Mouse (Mus musculus) T-helper 2 cell (primary cell): ENCODE results near the gene Tmem273.

Experiments
- in situ Hi-C: fragments of 300-600 bp; cut with MboI, MseI; formaldehyde crosslinking; loops from one replicate; pipeline ENCODE4 v1.15.1; 2025; ENCODE audit warnings: high pct_unique_total_duplicates

Gene Tmem273

GRCm38 (mm10) chr14:32810111-32810510 is 24.3 kb downstream of the Tmem273 start:
- in situ Hi-C loops = no loop called here

- in situ Hi-C loops = no loop called here
These were observed 26.7 kb downstream of the Tmem273 start for GRCm38 (mm10) chr14:32812429-32812828.

DNA sequence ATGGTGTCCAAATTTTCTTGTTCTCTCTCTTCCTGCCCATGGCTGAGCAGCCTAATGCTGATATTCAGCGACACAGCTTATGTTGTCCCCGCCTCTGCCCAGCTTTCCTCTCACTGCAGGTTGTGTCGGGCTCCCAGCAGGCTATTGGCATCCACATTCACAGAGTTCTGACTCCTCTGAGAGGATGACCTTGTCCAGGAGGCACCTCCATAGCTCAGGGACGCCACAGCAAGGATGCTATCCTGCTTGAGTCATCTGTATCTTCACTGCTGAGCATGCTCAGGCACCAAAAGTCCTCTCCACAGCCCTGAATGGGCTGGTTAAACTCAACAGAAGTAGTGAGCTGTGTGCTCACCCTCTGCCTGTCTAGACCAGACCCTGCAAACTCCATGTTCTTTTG is 29.2 kb downstream of the Tmem273 start:
- in situ Hi-C loops = no loop called here

GRCm38 (mm10) chr14:32816533-32816932 is 30.8 kb downstream of the Tmem273 start:
- in situ Hi-C loops = no loop called here

DNA sequence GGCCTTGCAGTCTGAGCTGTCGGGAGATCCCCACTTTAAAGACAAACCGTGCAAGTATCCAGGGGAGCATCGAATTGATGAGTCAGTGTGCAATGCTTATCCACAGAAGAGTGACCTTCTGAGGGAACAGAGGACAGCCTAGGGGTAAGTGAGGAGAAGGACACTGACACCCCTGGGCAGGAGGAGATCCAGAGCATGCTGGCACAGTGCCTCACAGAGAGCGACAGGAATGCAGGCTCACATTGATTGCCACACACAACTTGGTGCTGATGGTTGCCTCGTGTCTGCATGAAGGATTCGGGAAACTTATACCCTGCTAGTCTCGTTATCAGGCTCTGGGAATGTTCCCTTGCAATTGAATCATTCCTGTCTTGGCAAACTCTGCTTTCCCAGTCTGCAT is 31.5 kb downstream of the Tmem273 start:
- in situ Hi-C loops = no loop called here

DNA sequence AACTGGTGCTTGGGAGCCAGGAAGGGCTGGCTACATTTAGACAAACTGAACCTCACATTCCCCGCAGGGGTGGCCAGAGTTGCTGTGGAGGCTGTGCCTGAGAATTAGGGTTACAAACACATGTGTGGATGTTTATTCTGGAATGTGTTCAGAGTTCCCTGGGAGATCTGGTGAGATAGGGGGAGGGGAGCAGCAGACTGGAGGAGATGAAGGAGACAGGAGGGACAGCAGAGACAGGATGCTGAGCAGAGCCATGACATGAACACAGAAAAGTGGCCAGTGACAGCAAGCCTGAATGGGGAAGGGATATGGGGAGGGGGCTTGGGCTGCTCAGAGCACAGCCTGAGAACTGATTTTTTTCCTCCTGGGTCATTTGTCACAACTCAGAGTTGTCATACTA is 33.5 kb downstream of the Tmem273 start:
- in situ Hi-C loops = no loop called here

GRCm38 (mm10) chr14:32822812-32823211 is 37.0 kb downstream of the Tmem273 start:
- in situ Hi-C loops = no loop called here

GRCm38 (mm10) chr14:32823861-32824260 is 38.1 kb downstream of the Tmem273 start:
- in situ Hi-C loops = no loop called here

DNA sequence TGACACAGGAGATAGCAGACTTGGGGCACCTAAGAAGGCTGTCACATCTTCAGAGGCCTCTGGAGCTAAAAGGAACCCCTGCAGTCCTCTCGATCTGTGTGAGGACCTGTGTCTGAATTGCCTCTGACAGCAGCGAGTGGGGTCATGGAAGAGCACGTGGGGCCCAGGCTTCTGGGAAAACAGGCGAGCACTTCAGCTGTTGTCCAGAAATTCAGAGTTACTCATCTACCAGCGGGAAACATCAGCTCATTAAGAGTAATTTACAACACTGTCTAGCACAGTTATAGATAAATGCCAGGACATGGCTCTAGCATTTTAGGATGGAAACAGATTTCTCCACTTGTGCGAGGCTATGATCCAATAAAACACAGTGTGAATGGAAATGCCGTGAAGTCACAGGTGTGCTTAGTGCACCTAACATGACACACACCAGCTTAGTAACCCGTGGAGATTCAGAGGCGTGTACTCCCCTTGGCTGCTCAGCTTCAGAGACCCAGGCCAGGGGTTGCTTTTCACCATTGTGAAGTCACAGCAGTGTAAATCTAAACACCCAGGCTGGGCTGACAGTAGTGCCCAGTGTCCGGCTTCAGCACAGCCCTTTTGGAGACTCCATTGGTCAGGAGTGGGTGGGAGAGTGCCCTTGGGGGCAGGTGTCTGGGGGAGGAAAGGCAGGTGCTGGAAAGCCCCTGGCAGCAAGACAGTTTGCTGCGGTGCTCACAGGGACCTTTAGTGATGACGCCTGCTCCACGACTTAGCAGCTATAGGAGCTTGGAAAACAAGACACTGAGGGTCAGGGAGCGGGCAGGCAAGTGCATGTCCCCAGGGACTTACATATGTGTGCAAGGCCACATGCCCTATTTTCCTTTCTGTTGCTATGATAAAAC is 38.7 kb downstream of the Tmem273 start:
- in situ Hi-C loops = no loop called here

- in situ Hi-C loops = no loop called here
These were observed 39.8 kb downstream of the Tmem273 start for GRCm38 (mm10) chr14:32825426-32826032.

GRCm38 (mm10) chr14:32827165-32827564 is 41.4 kb downstream of the Tmem273 start:
- in situ Hi-C loops = no loop called here

- in situ Hi-C loops = no loop called here
These were observed 42.4 kb downstream of the Tmem273 start for GRCm38 (mm10) chr14:32827994-32828650.

DNA sequence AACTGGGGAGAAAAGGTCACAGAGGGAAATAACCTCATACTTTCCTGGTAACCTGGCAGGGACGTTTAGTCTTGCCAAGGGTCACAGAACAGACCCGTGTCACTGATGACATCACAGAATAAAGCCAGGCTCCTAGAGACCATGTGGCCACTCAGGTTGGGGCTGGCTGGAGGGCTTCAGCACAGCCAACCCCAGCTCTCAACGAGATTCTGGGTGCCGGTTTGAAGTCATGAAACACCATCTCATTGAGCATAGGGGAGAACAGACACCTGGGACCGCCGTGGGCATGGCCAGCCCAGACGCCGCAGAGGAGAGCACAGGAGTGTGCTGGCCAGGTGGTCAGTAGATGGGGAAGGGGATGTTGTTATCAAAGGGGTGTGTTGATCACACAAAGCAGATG is 48.1 kb downstream of the Tmem273 start, which contains the start of gene Fam170b:
Gene Fam170b (plus strand): TSS at position 116 of the 400 bp plus-strand sequence.
- in situ Hi-C loops = no loop called here

DNA sequence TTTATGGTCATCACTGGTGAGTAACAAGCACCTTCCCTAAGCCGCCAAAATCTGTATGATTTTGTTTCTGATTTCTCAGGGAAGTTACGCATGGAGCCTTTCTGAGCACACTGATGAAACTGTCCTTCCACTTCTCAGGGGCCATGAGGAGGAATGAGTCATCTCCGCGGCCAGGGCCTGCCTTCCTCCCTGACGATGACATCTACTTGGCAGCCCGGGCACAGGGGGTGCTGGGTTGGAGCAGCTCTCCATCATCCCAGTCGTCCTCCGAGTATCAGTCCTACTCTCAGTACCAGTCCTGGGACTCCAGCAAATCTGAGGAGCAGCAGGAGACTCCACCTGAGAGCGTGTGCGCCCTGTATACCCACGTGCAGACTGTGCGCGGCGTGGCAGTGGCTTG is 49.4 kb downstream of the Tmem273 start:
- in situ Hi-C loops = no loop called here

GRCm38 (mm10) chr14:32835596-32835995 is 49.8 kb downstream of the Tmem273 start:
- in situ Hi-C loops = no loop called here

DNA sequence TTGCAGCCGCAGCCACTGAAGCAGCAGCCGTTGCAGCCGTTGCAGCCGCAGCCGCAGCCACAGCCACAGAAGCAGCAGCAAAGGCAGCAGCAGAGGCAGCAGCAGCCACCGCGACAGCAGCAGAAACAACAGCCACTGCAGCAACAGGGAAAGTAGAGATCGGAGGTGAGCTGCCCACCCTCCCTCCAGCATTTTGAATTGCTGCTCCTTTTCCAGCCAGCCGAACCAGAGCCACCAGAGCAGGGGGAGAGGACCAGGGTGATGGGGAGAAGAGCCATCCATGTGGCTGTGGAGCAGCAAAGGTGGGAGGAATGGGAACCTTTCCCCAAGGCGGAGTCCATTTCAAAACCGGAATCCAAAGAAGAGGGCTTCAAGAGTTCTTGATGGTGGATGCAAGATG is 50.4 kb downstream of the Tmem273 start:
- in situ Hi-C loops = no loop called here

- in situ Hi-C loops = no loop called here
These were observed 56.3 kb downstream of the Tmem273 start for GRCm38 (mm10) chr14:32842052-32842451.

GRCm38 (mm10) chr14:32854059-32854458 is 68.3 kb downstream of the Tmem273 start:
- in situ Hi-C loops = no loop called here

DNA sequence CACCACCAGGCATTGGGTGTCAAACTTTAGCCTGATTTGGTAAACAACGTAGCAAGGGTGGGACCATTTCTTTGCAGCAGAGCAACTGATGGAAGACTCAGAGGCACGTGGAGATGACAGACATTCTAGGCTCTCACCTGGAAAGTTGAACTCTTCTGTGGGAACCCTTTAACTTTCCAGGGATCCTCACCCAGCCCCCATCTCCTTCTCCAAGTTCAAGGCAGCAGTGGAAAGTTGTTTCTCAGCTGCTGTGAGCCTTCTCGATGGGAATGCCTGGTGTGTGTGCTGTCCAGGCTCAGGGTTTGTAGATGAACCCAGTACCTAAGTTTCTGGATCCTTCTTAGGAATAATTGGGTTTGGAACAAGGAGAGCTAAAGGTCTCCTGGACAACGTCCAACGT is 70.5 kb downstream of the Tmem273 start:
- in situ Hi-C loops = no loop called here

- in situ Hi-C loops = no loop called here
These were observed 71.0 kb downstream of the Tmem273 start, which contains the start of gene Vstm4 for GRCm38 (mm10) chr14:32856681-32857328. Vstm4 (plus strand) TSS chr14:32856756.

DNA sequence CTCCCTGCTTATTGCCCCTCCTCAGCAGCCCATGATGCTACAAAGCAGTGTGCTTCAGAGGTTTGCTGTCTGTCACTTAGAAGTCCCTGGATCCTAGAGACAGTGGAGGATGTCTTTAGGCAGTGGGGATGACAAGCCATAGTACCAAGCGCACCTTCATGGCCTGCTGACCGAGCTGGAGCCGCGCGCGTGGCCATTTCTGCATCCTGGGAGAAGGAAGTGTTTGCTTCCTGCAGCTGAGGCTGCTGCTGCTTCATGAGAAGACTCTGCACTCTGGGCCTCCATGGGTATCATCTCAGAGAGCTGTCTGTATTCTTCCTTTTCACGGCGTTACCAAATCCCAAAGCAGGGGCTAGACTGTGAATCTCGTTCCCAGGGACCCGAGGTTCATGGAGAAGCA is 72.6 kb downstream of the Tmem273 start:
- in situ Hi-C loops = no loop called here

DNA sequence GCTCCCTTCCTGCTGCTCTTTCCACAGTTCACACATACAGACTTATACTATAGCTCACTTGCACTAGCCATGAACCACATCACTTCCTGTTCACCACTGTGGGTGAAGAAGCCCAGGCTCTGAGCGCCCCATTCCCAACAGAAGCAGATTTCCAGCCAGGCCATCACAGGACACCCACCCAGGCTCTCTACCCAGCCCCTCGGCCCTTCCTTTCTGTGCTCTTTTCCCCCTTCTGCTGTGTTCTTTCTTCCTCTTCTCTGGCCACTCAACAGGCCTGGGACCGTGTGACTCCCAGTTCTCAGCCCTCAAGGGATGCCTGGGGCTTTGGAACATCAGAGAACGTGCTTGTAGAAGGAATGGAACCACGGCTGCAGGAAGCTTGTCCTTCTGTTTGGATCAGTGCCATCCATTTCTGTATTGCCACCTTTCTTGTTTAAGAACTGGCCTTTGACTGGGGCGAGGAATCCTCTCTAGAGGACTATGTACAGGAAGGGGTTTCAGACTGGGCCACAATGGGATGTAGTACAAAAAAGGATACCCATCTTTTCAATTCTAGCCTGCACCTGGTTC is 73.3 kb downstream of the Tmem273 start:
- in situ Hi-C loops = no loop called here
